Mouse (Mus musculus) heart, embryonic 13.5 days (tissue): ENCODE measurements at regions not wholly inside any gene's neighbourhood (a gene's known extent, or its start where the extent isn't known, plus 50 kb on each side); places are given as distances from the start of the nearest gene placed in this dataset.

Experiments used
- ATAC-seq: fragments of 200-750 bp; cut with Nextera tagmentation; 2 replicates; pipeline ENCODE4 v1.8.0; 2017; ENCODE audit warnings: moderate TSS enrichment; ENCODE audit not compliant: insufficient number of reproducible peaks, low FRiP score, low TSS enrichment; ENCODE audit errors: extremely low read depth
- H3K27ac ChIP-seq: fragments of 300-500 bp; sonication (generic); replicated peaks from 2 replicates; pipeline ENCODE4 v1.5.1; 2015; ENCODE audit warnings: moderate library complexity, mild to moderate bottlenecking, inconsistent platforms
- H3K27me3 ChIP-seq: fragments of 300-500 bp; sonication (generic); replicated peaks from 2 replicates; pipeline ENCODE4 v1.6.1; 2015; ENCODE audit warnings: mild to moderate bottlenecking, inconsistent platforms
- H3K36me3 ChIP-seq: fragments of 300-500 bp; sonication (generic); 2 replicates; pipeline ENCODE4 v1.6.1; 2015; ENCODE audit warnings: mild to moderate bottlenecking, inconsistent platforms
- H3K4me1 ChIP-seq: fragments of 300-500 bp; sonication (generic); 2 replicates; pipeline ENCODE4 v1.6.1; 2015; ENCODE audit warnings: inconsistent platforms
- H3K4me2 ChIP-seq: fragments of 300-500 bp; sonication (generic); 2 replicates; pipeline ENCODE4 v1.6.1; 2015; ENCODE audit warnings: inconsistent platforms, mild to moderate bottlenecking, moderate library complexity
- H3K4me3 ChIP-seq: fragments of 300-500 bp; sonication (generic); 2 replicates; pipeline ENCODE4 v1.5.1; 2015; ENCODE audit warnings: moderate library complexity, mild to moderate bottlenecking, inconsistent platforms
- H3K9ac ChIP-seq: fragments of 300-500 bp; sonication (generic); 2 replicates; pipeline ENCODE4 v1.6.1; 2015; ENCODE audit warnings: inconsistent platforms, mild to moderate bottlenecking, moderate library complexity
- H3K9me3 ChIP-seq: fragments of 300-500 bp; sonication (generic); 2 replicates; pipeline ENCODE4 v1.6.1; 2016; ENCODE audit warnings: inconsistent platforms
- WGBS: fragments of 180-500 bp; shearing (Covaris S2); methylation state at CpG from one replicate; pipeline ENCODE4 v1.1.7; 2015; ENCODE audit warnings: mixed read lengths; 5-methylcytosine and 5-hydroxymethylcytosine counted together

- WGBS, result 54% methylated on average over 2 of the region's 2 CpGs
Measured at GRCm38 (mm10) chr3:81482742-81483141, 446.5 kb downstream of the Pdgfc start.

GRCm38 (mm10) chr3:81483363-81483762 lies 447.1 kb downstream of the Pdgfc start:
- 51% methylated on average over 2 of the region's 2 CpGs for WGBS
- Histone ChIP-seq H3K9ac (no peak overlapping the region), H3K9me3 (no peaks in the 10 kb centered on the region), H3K27ac (no peak overlapping the region), H3K36me3 (no peaks in the 10 kb centered on the region), H3K4me1 (no peaks in the 10 kb centered on the region), H3K4me3 (no peak overlapping the region), H3K27me3 (no peaks in the 10 kb centered on the region), H3K4me2 (no peak overlapping the region)
- no peak for ATAC-seq

More at GRCm38 (mm10) chr3:81482742-81483141, 446.5 kb downstream of the Pdgfc start:
- Histone ChIP-seq H3K4me2 (no peak overlapping the region), H3K27me3 (no peaks in the 10 kb centered on the region), H3K27ac (no peak overlapping the region), H3K9ac (no peak overlapping the region), H3K9me3 (no peaks in the 10 kb centered on the region), H3K36me3 (no peaks in the 10 kb centered on the region), H3K4me1 (no peaks in the 10 kb centered on the region), H3K4me3 (no peak overlapping the region)
- ATAC-seq, result no peak

GRCm38 (mm10) chr3:81505316-81505715 lies 427.1 kb upstream of the Ctso start:
- Histone ChIP-seq H3K9me3 (no peaks in the 10 kb centered on the region), H3K27ac (no peak overlapping the region), H3K4me2 (no peak overlapping the region), H3K27me3 (no peaks in the 10 kb centered on the region), H3K36me3 (no peaks in the 10 kb centered on the region), H3K4me1 (no peaks in the 10 kb centered on the region), H3K4me3 (no peak overlapping the region), H3K9ac (no peak overlapping the region)
- WGBS, result 88% methylated on average over 1 of the region's 1 CpGs
- no peak for ATAC-seq

- Histone ChIP-seq H3K9ac (no peak overlapping the region), H3K27me3 (no peaks in the 10 kb centered on the region), H3K4me1 (no peaks in the 10 kb centered on the region), H3K4me3 (no peak overlapping the region), H3K27ac (no peak overlapping the region), H3K4me2 (no peak overlapping the region), H3K9me3 (no peaks in the 10 kb centered on the region), H3K36me3 (no peaks in the 10 kb centered on the region)
- WGBS, result 61% methylated on average over 2 of the region's 2 CpGs
- no peak for ATAC-seq
Measured at GRCm38 (mm10) chr3:81508611-81509010, 423.8 kb upstream of the Ctso start.

GRCm38 (mm10) chr3:81521804-81522203 lies 410.6 kb upstream of the Ctso start:
- Histone ChIP-seq H3K9ac (no peak overlapping the region), H3K4me1 (no peaks in the 10 kb centered on the region), H3K27me3 (no peaks in the 10 kb centered on the region), H3K36me3 (no peaks in the 10 kb centered on the region), H3K4me2 (no peak overlapping the region), H3K27ac (no peak overlapping the region), H3K4me3 (no peak overlapping the region), H3K9me3 (no peaks in the 10 kb centered on the region)
- ATAC-seq, result no peak
- 74% methylated on average over 4 of the region's 4 CpGs for WGBS

GRCm38 (mm10) chr3:81530872-81531271 lies 401.5 kb upstream of the Ctso start:
- Histone ChIP-seq H3K9me3 (no peaks in the 10 kb centered on the region), H3K9ac (no peak overlapping the region), H3K4me1 (no peaks in the 10 kb centered on the region), H3K36me3 (no peaks in the 10 kb centered on the region), H3K4me3 (no peak overlapping the region), H3K27me3 (no peaks in the 10 kb centered on the region), H3K4me2 (no peak overlapping the region), H3K27ac (no peak overlapping the region)
- 71% methylated on average over 1 of the region's 1 CpGs for WGBS
- ATAC-seq, result no peak

- H3K36me3 ChIP-seq, result no peaks in the 10 kb centered on the region
- 68% methylated on average over 4 of the region's 4 CpGs for WGBS
- no peak overlapping the region for H3K4me2 ChIP-seq
- H3K9ac ChIP-seq, result no peak overlapping the region
- H3K4me1 ChIP-seq, result no peaks in the 10 kb centered on the region
- no peak for ATAC-seq
- H3K27me3 ChIP-seq, result no peaks in the 10 kb centered on the region
- H3K27ac ChIP-seq, result no peak overlapping the region
- H3K9me3 ChIP-seq, result no peaks in the 10 kb centered on the region
- no peak overlapping the region for H3K4me3 ChIP-seq
Measured at GRCm38 (mm10) chr3:81535448-81536205, 396.8 kb upstream of the Ctso start.

GRCm38 (mm10) chr3:81554773-81555172 lies 377.6 kb upstream of the Ctso start:
- H3K27ac ChIP-seq, result no peak overlapping the region
- no peaks in the 10 kb centered on the region for H3K4me1 ChIP-seq
- 71% methylated on average over 7 of the region's 7 CpGs for WGBS
- H3K4me2 ChIP-seq, result no peak overlapping the region
- H3K9me3 ChIP-seq, result no peaks in the 10 kb centered on the region
- no peak overlapping the region for H3K4me3 ChIP-seq
- H3K27me3 ChIP-seq, result no peaks in the 10 kb centered on the region
- H3K36me3 ChIP-seq, result no peaks in the 10 kb centered on the region
- ATAC-seq, result no peak
- H3K9ac ChIP-seq, result no peak overlapping the region

GRCm38 (mm10) chr3:81562610-81563258 lies 369.7 kb upstream of the Ctso start:
- H3K36me3 ChIP-seq, result no peaks in the 10 kb centered on the region
- H3K9me3 ChIP-seq, result no peaks in the 10 kb centered on the region
- no peak for ATAC-seq
- H3K27ac ChIP-seq, result no peak overlapping the region
- no peak overlapping the region for H3K4me3 ChIP-seq
- WGBS, result 71% methylated on average over 2 of the region's 2 CpGs
- no peak overlapping the region for H3K9ac ChIP-seq
- H3K4me1 ChIP-seq, result no peaks in the 10 kb centered on the region
- H3K27me3 ChIP-seq, result no peaks in the 10 kb centered on the region
- no peak overlapping the region for H3K4me2 ChIP-seq

GRCm38 (mm10) chr3:81563858-81564756 lies 368.3 kb upstream of the Ctso start:
- Histone ChIP-seq H3K4me3 (no peak overlapping the region), H3K9me3 (no peaks in the 10 kb centered on the region), H3K27me3 (no peaks in the 10 kb centered on the region), H3K36me3 (no peaks in the 10 kb centered on the region), H3K4me2 (no peak overlapping the region), H3K9ac (no peak overlapping the region), H3K4me1 (no peaks in the 10 kb centered on the region), H3K27ac (no peak overlapping the region)
- ATAC-seq, result no peak
- 70% methylated on average over 7 of the region's 7 CpGs for WGBS

- ATAC-seq, result no peak
Measured at GRCm38 (mm10) chr3:81564757-81565063, 367.7 kb upstream of the Ctso start.

More at GRCm38 (mm10) chr3:81564757-81565063, 367.7 kb upstream of the Ctso start:
- H3K4me3 ChIP-seq, result no peak overlapping the region
- H3K36me3 ChIP-seq, result no peaks in the 10 kb centered on the region
- 50% methylated on average over 1 of the region's 1 CpGs for WGBS
- no peaks in the 10 kb centered on the region for H3K27me3 ChIP-seq
- H3K27ac ChIP-seq, result no peak overlapping the region
- no peak overlapping the region for H3K4me2 ChIP-seq
- no peak overlapping the region for H3K9ac ChIP-seq
- H3K9me3 ChIP-seq, result no peaks in the 10 kb centered on the region
- no peaks in the 10 kb centered on the region for H3K4me1 ChIP-seq
